Mouse (Mus musculus) central nervous system, embryonic 14 days (tissue): ENCODE results near the gene Zbp1. TPM values are rescaled to one million over a fixed set of nuclear protein-coding genes. Genes with fewer than 3 reads are reported as not detected.

ENCODE experiments used
- polyA plus RNA-seq: library from polyadenylated mRNA; depleted of rRNA; stranded (reverse); fragments of >200 nt; gene quantifications from 2 replicates; pipeline ENCODE4 v1.2.3, GENCODE M21; 2012; rRNA removed

Gene Zbp1
- polyA plus RNA-seq = 2.0 and 3.3 TPM in 2 replicates

GRCm38 (mm10) chr2:173218416-173219141, at the start of gene Zbp1:
TSS of gene Zbp1 (minus strand) at chr2:173218923.

Other genes with a start within 250 kb of the Zbp1 start
- gene Spo11, start 241.2 kb downstream of the Zbp1 start, polyA plus RNA-seq = 2.0 TPM in 2 replicates
- 125 and 141 TPM in 2 replicates for gene Rae1, start 218.8 kb downstream of the Zbp1 start, polyA plus RNA-seq
- gene Rbm38, start 198.4 kb downstream of the Zbp1 start, polyA plus RNA-seq = 48.7 and 50.7 TPM in 2 replicates
- not detected in 2 replicates for gene Ctcfl, start 99.4 kb downstream of the Zbp1 start, polyA plus RNA-seq
- gene Pck1, start 65.9 kb downstream of the Zbp1 start, polyA plus RNA-seq = 0.08 TPM in 1 of 2 replicates, not detected in the other
- gene Pmepa1, start 57.6 kb upstream of the Zbp1 start, polyA plus RNA-seq = 30.6 TPM in 2 replicates